Mouse (Mus musculus): ENCODE results near the gene Pheta2.

DNA sequence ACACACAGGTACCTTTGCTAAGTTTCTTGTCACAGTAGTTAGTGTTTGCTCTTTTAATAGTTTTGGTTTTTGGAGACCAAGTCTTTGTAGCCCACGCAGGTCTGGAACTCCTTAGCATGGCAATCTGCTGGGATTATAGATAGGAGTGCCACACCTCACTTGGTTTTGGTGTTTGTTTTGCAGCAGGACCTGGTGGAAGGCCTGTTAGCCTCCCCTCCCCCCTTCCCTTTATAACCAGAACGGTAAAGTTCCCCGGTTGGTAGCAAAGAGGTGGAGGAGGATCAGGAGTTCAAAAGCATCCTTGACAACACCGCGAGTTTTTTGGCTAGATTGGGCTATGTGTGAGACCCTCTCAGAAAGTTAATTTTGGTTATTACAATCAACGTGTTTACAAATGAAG lies 6.2 kb downstream of the Pheta2 start:
- TF ChIP-seq CTCF (IDR thresholded peaks at IDR 0.05) = no peak
- TF ChIP-seq EP300 (IDR thresholded peaks at IDR 0.05) = no peak
